ENCODE assay signal across 8 mouse cellular contexts in genomic region chr17:6107015-6107601, GRCm38 (mm10). TPM values are rescaled to one million over a fixed set of nuclear protein-coding genes. Genes with fewer than 3 reads are reported as not detected.
DNase-seq lines count a peak whose midpoint lies in the region; ATAC-seq lines count a peak whose summit lies in the region.

No protein-coding gene starts in this region.

- peak overlapping the region; percentile 91 for H3K4me3 ChIP-seq in hindbrain, embryonic 13.5 days

- peak; percentile 12; the same call in 1 of the 2 replicates for ATAC-seq in hindbrain, embryonic 13.5 days (ENCODE audit: low FRiP score)
- peak; percentile 56 for ATAC-seq in megakaryocyte, adult 5-6 weeks (ENCODE audit: poor library complexity, severe bottlenecking)

- under 1% methylated on average over 50 of the region's 50 CpGs for WGBS in hindbrain, embryonic 13.5 days

- H3K9ac ChIP-seq in hindbrain, embryonic 13.5 days: peak overlapping the region; percentile 97

- H3K9me3 ChIP-seq in hindbrain, embryonic 13.5 days: no peaks in the 10 kb centered on the region

- peaks cover 35% of the 10 kb centered on the region for H3K4me1 ChIP-seq in hindbrain, embryonic 13.5 days (replicated peaks)

- H3K27me3 ChIP-seq in hindbrain, embryonic 13.5 days: no peaks in the 10 kb centered on the region

- peak; percentile 35 for DNase-seq in T-cell, adult 2 months (ENCODE audit: low spot score)
- peak; percentile 78 for DNase-seq in cerebellum, adult 9-11 months
- DNase-seq in frontal cortex, postnatal 25 days (ENCODE audit: low spot score in 2 of 2): peak; percentile 23 to 32
- peak; percentile 32 to 33 for DNase-seq in left cerebral cortex, adult 8-10 months (ENCODE audit: low spot score in 2 of 2)
- DNase-seq in right cerebral cortex, postnatal 14 days: peak; percentile 56
- peak; percentile 58 for DNase-seq in yolk sac, embryonic 10.5 days (ENCODE audit: low spot score)

- peak overlapping the region; percentile 92 for H3K4me2 ChIP-seq in hindbrain, embryonic 13.5 days

- peak overlapping the region; percentile 99 for H3K27ac ChIP-seq in hindbrain, embryonic 13.5 days

- peaks cover 5% of the 10 kb centered on the region; the same call in 1 of the 2 replicates for H3K36me3 ChIP-seq in hindbrain, embryonic 13.5 days

RNA-seq across cellular contexts. Expression of gene Tulp4, which starts 0.9 kb away (rescaled TPM):
- polyA plus RNA-seq in hindbrain, embryonic 13.5 days (2015; fragmentation: Nextera tagmentation; extraction: Ambion mirVana): 137 and 152 TPM in 2 replicates
- 100 to 1,000 TPM; 363 to 430 (median 399) TPM for total RNA-seq in left cerebral cortex, adult 8-10 months (2022)
- total RNA-seq in megakaryocyte, adult 5-6 weeks (2015): 9.0 and 9.8 TPM in 2 replicates
- total RNA-seq in megakaryocyte, adult 5-6 weeks (2017): 13.2 and 17.5 TPM in 2 replicates

RNA-seq across cellular contexts. Expression of gene Gtf2h5, which starts 27.5 kb away (rescaled TPM):
- 207 and 208 TPM in 2 replicates for polyA plus RNA-seq in hindbrain, embryonic 13.5 days (2015; fragmentation: Nextera tagmentation; extraction: Ambion mirVana)
- total RNA-seq in left cerebral cortex, adult 8-10 months (2022): 100 to 1,000 TPM in 3 of 4 experiments, 10 to 100 TPM in 1; 92.8 to 108 (median 103) TPM
- 73.4 and 75.0 TPM in 2 replicates for total RNA-seq in megakaryocyte, adult 5-6 weeks (2015)
- total RNA-seq in megakaryocyte, adult 5-6 weeks (2017): 51.6 and 62.5 TPM in 2 replicates

RNA-seq across cellular contexts. Expression of gene Serac1, which starts 27.6 kb away (rescaled TPM):
- polyA plus RNA-seq in hindbrain, embryonic 13.5 days (2015; fragmentation: Nextera tagmentation; extraction: Ambion mirVana): 14.1 and 14.2 TPM in 2 replicates
- total RNA-seq in left cerebral cortex, adult 8-10 months (2022): 10 to 100 TPM; 12.8 to 16.4 (median 14.4) TPM
- 1.2 and 2.1 TPM in 2 replicates for total RNA-seq in megakaryocyte, adult 5-6 weeks (2015)
- total RNA-seq in megakaryocyte, adult 5-6 weeks (2017): 4.9 and 5.7 TPM in 2 replicates

Comparison
In these comparisons a context has a peak if more than half of its experiments do, and no peak if none do; other contexts are left out.
1. Peak in every context shown above with its lines: DNase-seq, ATAC-seq, H3K4me3 ChIP-seq and H3K27ac ChIP-seq.
2. DNase-seq: peak in every context shown above with its lines; median percentile 78 in cerebellum, adult 9-11 months; 58 in yolk sac, embryonic 10.5 days; 56 in right cerebral cortex, postnatal 14 days; 35 in T-cell, adult 2 months; 32 in left cerebral cortex, adult 8-10 months; 28 in frontal cortex, postnatal 25 days.
3. RNA of gene Tulp4, which starts 0.9 kb away (total RNA-seq): 363 to 430 TPM in left cerebral cortex, adult 8-10 months; 9.0 to 17.5 TPM in megakaryocyte, adult 5-6 weeks; every median in the first group is over 10 times any median in the second.